Mouse (Mus musculus) T-helper 17 cell (primary cell): ENCODE data around the gene Akap7.

ENCODE experiments used
- in situ Hi-C, 2 experiments: fragments of 300-600 bp; cut with MboI, MseI; formaldehyde crosslinking; loops; 1 replicate in 1 of 2; 2 replicates in 1 of 2; pipeline ENCODE4 v1.15.1; 2025; ENCODE audit warnings: high pct_unique_total_duplicates in 2 of 2

Akap7 gene

DNA sequence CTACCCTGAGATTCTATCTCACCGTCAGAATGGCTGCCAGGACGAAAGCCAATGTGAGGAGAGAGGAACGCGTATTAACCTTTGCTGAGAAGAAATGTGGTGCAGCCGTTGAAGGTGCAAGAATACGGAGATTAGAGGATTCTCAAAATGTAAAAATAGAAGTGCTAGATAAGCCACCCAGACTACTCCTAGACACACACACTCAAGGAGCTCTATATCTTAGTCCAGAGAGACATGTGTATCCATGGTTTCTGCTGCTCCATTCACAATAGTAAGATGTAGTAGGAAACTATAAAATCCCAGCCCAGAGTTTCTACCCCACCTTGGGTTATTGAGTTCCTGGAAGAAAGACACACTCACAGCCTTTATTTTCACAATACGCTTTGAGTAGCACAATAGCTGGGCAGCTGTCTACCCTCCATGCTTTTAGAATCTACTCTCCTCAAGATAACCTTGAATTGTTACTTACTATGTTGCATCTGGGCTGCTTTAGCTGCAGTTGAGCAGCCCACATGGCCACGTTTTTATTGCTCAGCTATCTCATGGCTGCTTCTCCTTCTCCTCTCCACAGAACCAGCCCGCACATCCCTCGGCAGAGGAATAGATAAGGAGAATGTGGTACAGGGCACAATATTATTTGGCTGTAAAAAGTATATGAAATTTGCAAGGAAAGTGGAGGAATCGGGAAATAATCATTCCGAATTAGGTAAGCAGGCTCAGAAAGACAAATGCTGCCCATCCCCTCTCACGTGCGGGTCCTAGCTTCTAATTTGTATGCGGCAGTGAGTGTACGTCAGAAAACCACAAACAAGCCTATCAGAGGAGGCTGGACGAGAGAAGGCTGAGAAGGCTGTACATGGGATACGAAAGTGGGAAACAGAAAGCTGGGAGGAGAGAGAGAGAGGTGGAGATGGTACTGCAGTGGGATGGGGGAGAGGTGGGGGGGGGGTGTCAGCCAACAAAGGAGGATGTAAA, 162.6 kb downstream of the Akap7 start:
- in situ Hi-C loops, result no loop called here

DNA sequence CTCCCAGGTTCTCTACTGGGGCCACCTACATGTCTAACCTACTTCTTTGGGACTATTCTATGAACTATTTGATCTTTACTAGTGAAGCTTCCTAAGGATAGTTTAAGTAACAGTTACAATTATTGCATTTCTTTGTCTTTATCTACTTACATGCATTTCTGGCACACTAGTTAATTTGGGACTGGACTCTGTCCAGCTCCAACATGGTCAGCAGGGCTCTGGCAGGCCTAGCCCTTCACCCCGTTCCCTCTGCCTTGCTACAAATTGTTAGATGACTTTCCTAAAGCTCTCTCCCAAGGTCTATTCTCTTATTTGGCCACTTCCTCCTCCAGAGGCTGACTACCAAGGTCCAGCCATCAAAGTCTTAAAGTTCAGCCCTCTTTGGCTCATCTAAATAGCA, 165.9 kb downstream of the Akap7 start:
- in situ Hi-C loops, result no loop called here

DNA sequence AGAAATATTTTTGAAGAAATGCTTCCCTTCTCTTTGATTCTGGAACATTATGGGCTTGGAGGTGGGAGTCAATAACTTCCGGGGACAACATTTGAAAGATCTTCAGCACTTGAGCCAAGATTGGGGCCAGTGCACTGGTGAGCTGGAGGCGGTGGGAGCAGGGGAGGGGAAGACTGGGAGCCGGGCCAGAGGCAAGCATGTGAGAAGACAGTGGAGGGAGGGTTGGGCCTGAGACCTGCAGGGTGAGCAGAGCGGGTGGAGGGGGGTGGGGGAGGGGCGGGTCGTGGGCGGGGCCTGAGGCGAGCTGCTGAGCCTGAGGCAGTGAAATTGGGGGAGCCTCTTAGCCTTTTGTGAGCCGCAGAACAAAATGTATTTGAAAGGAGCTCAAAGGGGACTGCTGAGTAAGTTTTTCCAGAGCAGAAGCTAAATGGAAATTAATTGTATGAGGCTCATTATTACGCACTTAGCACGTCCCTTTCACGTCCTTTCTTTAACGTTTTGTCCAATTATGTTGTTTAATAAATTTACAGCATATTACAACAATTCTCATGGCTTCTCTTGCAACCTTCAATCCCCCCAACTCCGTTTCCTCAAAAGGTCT, 167.4 kb downstream of the Akap7 start:
- in situ Hi-C loops, result no loop called here

DNA sequence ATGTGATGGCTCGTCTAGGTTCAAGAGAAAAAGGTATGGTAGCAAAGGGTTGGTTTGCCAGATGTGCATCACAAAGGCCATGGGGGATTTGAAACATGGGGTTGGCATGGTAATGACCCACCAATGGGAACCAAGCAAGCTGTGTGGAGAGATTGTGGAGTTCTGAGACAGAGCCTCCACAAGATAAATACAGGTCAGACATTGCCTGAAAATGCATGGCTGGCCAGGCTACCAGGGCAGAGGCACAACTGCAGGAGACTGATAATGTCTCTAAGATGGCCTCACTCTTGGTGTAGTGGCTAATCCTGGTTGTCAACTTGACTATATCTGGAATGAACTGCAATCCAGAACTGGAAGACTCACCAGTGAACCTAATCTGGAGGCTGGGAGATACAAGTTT, 174.1 kb downstream of the Akap7 start:
- in situ Hi-C loops, result loop anchor here (5.0 to 10.0 kb wide), 2 partner anchors 179 to 811 kb away; no protein-coding TSS in a partner anchor

DNA sequence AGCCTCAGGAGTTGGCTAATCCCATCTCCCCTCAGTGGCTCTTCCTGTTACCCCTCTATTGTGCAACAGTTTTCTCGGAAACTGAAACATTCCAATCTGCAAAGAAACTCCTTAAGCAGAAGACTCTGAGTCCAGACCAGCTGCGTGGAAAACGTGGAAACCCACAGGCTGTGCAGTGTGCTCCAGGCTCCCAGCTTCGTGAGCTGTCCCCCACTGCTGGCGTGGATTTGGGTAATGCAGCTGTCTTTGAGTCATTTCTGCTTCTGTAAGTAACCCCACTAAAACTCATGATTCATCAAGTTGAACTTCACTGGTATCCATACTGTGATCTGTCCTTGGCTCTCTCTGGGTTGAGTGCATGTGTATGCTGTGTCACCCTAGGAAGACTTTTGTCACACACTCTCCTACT, 179.2 kb downstream of the Akap7 start:
- in situ Hi-C loops, result no loop called here

DNA sequence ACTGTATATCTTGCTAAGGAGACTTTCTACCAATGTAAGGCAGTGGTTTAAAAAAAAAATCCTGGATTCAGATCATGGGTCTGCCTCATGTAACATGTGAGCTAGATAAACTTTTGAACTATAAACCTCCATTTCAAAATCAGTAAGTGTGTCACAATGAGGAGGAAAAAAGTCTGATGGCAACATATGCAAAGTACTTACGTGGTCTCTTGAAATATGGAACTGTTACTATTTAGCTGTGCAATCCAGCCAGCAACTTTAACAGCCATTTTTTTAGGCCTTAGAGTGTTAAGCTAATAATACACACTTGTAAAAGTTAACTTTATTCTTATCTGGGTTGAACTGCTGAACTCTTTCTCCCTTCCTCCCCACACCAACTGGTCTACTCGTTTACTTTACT, 181.6 kb downstream of the Akap7 start:
- in situ Hi-C loops, result no loop called here

DNA sequence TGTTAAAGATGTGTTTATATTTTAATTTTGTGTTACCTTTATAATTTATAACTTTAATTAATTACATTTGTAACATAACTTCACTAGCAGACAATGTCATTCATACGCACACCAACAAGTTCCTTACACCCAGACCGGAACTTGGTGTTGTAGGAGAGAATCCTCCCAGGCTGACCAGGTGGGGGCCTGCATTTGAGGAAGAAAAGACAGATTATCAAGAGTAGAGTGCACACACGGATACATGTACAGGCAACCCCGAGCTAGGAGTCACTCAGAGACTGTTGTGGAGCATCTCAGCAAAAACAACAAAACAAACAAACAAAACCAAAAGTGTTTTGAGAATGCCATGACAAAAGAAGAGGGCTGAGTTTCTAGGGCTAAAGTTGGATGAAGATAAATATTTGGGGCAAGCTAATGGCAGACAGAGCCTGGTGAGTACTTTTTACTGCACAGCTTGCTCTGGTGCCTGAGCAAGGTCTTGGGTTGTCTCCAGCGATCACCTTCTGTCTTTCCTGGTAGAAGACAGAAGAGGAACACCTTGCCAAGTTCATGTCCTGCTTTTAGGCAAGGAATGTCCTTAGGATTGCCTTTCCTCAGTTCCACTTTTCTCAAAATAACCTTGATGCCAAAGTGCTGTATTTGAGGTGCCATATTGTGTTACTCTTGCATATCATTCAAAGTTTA, 186.7 kb downstream of the Akap7 start:
- in situ Hi-C loops, result no loop called here
